Mouse (Mus musculus) limb, embryonic 15.5 days (tissue): ENCODE data around the gene Ddx4. TPM values are rescaled to one million over a fixed set of nuclear protein-coding genes. Genes with fewer than 3 reads are reported as not detected.
"Not testable (repeated sequence)": the region's sequence is repeated elsewhere in the genome, so short reads cannot be mapped to it uniquely, and the experiment has no call there.

Experiments used
- ATAC-seq: fragments of 200-750 bp; cut with Nextera tagmentation; 2 replicates; pipeline ENCODE4 v1.8.0; 2017; ENCODE audit warnings: low read depth, moderate TSS enrichment; ENCODE audit not compliant: insufficient number of reproducible peaks, low FRiP score, low TSS enrichment
- H3K27ac ChIP-seq: fragments of 300-500 bp; sonication (generic); 2 replicates; pipeline ENCODE4 v1.5.1; 2015; ENCODE audit warnings: moderate library complexity, mild to moderate bottlenecking, inconsistent platforms
- H3K27me3 ChIP-seq: fragments of 300-500 bp; sonication (generic); 2 replicates; pipeline ENCODE4 v1.6.1; 2015; ENCODE audit warnings: inconsistent platforms
- H3K36me3 ChIP-seq: fragments of 300-500 bp; sonication (generic); 2 replicates; pipeline ENCODE4 v1.6.1; 2015; ENCODE audit warnings: inconsistent platforms
- H3K4me1 ChIP-seq: fragments of 300-500 bp; sonication (generic); 2 replicates; pipeline ENCODE4 v1.6.1; 2015; ENCODE audit warnings: inconsistent platforms
- H3K4me2 ChIP-seq: fragments of 300-500 bp; sonication (generic); 2 replicates; pipeline ENCODE4 v1.6.1; 2015; ENCODE audit warnings: mild to moderate bottlenecking, inconsistent platforms
- H3K4me3 ChIP-seq: fragments of 300-500 bp; sonication (generic); 2 replicates; pipeline ENCODE4 v1.5.1; 2015; ENCODE audit warnings: mild to moderate bottlenecking, inconsistent platforms
- H3K9ac ChIP-seq: fragments of 300-500 bp; sonication (generic); 2 replicates; pipeline ENCODE4 v1.6.1; 2015; ENCODE audit warnings: inconsistent platforms
- H3K9me3 ChIP-seq: fragments of 300-500 bp; sonication (generic); 2 replicates; pipeline ENCODE4 v1.6.1; 2016; ENCODE audit warnings: inconsistent platforms
- WGBS: fragments of 180-500 bp; shearing (Covaris S2); methylation state at CpG from one replicate; pipeline ENCODE4 v1.1.7; 2015; 5-methylcytosine and 5-hydroxymethylcytosine counted together
- polyA plus RNA-seq: library from polyadenylated mRNA; unstranded; fragments of >200 nt; fragmentation: Nextera tagmentation; extraction: Ambion mirVana; gene quantifications from 2 replicates; pipeline ENCODE4 v1.2.1, GENCODE M21; 2015

The Ddx4 gene
- polyA plus RNA-seq, 1 experiment from 2014 or later, result 0.63 TPM

DNA sequence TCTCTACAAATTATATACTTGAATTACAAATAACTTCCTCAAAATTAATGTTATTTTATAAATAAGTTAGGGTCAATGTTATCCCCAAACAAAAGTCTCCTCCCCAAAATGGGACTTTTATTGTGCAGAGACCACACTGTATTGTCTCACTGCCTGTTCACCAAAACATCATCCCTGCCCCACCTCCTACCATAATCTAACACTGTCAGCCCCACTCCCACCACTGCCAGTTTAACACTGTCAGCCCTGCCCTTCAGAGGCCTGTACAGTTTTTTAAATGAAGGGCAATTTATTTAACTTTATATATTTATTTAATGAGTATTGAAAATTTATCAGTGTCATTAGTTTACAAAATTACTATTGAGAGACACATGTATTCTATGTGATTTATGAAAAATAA lies 26.7 kb downstream of the Ddx4 start:
- no peak for ATAC-seq
- Histone ChIP-seq H3K9ac (no peak overlapping the region), H3K4me3 (no peak overlapping the region), H3K4me1 (no peaks in the 10 kb centered on the region), H3K27ac (no peak overlapping the region), H3K36me3 (no peaks in the 10 kb centered on the region), H3K27me3 (no peaks in the 10 kb centered on the region; the same call in 1 of the 2 replicates), H3K4me2 (no peak overlapping the region), H3K9me3 (no peaks in the 10 kb centered on the region)

DNA sequence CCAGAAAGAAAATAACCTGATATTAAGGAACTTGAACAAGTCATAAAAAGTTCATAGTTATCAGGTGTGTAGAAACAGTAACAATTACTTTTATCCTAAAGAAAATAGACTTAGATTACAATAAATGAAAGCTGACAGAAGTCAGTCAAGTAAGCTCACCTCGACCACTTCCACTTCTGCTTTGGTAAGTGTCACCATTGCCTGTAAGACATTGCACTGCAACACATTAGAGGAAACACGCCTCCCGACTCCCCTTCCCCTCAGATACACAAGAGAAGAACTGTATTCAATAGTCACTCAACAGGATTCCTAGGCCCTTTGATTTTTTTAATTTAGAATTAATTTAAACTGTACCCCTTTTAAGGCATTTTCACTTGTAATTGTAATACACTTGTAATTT lies 27.7 kb downstream of the Ddx4 start:
- Histone ChIP-seq H3K27ac (no peak overlapping the region), H3K4me1 (no peaks in the 10 kb centered on the region), H3K36me3 (no peaks in the 10 kb centered on the region), H3K9me3 (no peaks in the 10 kb centered on the region), H3K4me2 (no peak overlapping the region), H3K4me3 (no peak overlapping the region), H3K27me3 (no peaks in the 10 kb centered on the region; the same call in 1 of the 2 replicates), H3K9ac (no peak overlapping the region)
- no peak for ATAC-seq
- 74% methylated on average over 3 of the region's 3 CpGs for WGBS

DNA sequence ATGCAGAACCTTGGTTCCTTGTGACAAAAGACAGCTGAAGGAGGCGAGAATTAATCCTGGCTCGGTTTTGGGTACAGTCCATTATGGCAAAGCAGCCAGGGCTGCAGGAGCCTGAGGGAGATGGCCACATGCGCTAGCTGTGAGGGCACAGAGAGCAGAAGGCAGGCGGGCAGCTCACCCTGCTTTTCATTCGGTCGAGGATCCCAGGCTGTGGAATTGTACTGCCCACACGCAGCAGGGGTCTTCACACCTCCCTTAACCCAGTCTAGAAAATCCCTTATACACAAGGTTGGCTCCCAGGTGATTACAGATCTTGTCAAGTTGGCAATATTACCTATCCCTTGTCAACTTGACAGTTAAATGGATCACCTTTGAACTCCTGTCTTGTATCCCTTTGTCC lies 28.6 kb downstream of the Ddx4 start:
- no peaks in the 10 kb centered on the region for H3K9me3 ChIP-seq
- ATAC-seq, result no peak

DNA sequence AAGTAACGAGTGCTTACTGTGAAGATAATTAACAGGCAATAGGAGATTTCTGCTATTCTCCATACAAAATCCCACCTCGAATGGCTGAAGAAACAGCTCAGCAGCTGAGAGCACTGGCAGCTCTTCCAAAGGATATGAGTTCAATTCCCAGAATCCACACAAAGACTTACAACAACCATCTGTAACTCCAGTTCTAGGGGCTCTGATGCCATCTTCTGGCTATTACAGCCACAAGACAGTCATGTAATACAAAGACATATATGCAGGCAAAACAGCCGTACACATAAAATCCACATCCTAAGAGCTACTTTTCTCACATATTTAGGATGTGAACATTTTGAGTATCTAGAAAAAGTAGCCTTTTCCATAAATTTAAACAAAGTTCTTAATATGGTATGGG lies 30.7 kb downstream of the Ddx4 start:
- 36% methylated on average over 3 of the region's 3 CpGs for WGBS

More for the DNA sequence above, 28.6 kb downstream of the Ddx4 start:
- H3K9ac ChIP-seq, result no peak overlapping the region
- WGBS, result 57% methylated on average over 7 of the region's 7 CpGs
- no peaks in the 10 kb centered on the region; the same call in 1 of the 2 replicates for H3K27me3 ChIP-seq
- H3K4me1 ChIP-seq, result no peaks in the 10 kb centered on the region
- H3K36me3 ChIP-seq, result no peaks in the 10 kb centered on the region
- no peak overlapping the region for H3K4me2 ChIP-seq
- H3K4me3 ChIP-seq, result no peak overlapping the region
- no peak overlapping the region for H3K27ac ChIP-seq

GRCm38 (mm10) chr13:112608606-112609005 lies 43.7 kb downstream of the Ddx4 start:
- Histone ChIP-seq H3K4me1 (0 out of 2 replicates have a peak, but pooled peaks cover 3% of the 10 kb centered on the region), H3K4me2 (no peak overlapping the region), H3K4me3 (no peak overlapping the region), H3K9me3 (no peaks in the 10 kb centered on the region), H3K36me3 (no peaks in the 10 kb centered on the region), H3K27me3 (no peaks in the 10 kb centered on the region), H3K9ac (no peak overlapping the region), H3K27ac (no peak overlapping the region)
- ATAC-seq, result no peak
- 90% methylated on average over 3 of the region's 3 CpGs for WGBS

More for the DNA sequence above, 30.7 kb downstream of the Ddx4 start:
- Histone ChIP-seq H3K27me3 (peaks cover 3% of the 10 kb centered on the region), H3K4me2 (no peak overlapping the region), H3K4me1 (no peaks in the 10 kb centered on the region), H3K4me3 (no peak overlapping the region), H3K9ac (no peak overlapping the region), H3K9me3 (no peaks in the 10 kb centered on the region), H3K27ac (no peak overlapping the region), H3K36me3 (no peaks in the 10 kb centered on the region)
- ATAC-seq, result no peak

GRCm38 (mm10) chr13:112604411-112604810 lies 47.9 kb downstream of the Ddx4 start:
- no peaks in the 10 kb centered on the region for H3K27me3 ChIP-seq
- 0 out of 2 replicates have a peak, but pooled peaks cover 3% of the 10 kb centered on the region for H3K4me1 ChIP-seq
- no peak overlapping the region for H3K9ac ChIP-seq
- no peaks in the 10 kb centered on the region for H3K9me3 ChIP-seq
- no peaks in the 10 kb centered on the region for H3K36me3 ChIP-seq
- H3K4me3 ChIP-seq, result no peak overlapping the region
- H3K4me2 ChIP-seq, result no peak overlapping the region
- no peak for ATAC-seq
- H3K27ac ChIP-seq, result no peak overlapping the region
- WGBS, result 47% methylated on average over 4 of the region's 4 CpGs

DNA sequence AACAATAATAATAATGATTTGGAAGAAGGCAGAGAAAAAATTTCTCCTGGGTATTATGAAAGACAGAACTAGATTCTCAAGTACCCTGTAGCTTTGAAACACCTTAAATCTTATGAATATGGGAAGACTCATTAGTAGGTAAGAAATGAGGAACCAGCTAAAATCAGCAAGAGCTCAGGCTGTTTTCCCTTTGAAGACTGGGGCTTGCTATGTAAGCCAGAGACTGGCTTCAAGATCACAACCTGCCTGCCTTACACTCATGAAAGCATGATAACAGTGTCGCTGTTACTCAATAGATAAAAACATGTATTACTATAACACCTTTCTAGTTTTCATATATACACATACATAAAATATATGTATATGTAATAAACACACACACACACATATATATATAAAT lies 48.4 kb downstream of the Ddx4 start:
- H3K4me3 ChIP-seq, result no peak overlapping the region
- H3K9me3 ChIP-seq, result no peaks in the 10 kb centered on the region
- no peak overlapping the region for H3K4me2 ChIP-seq
- no peaks in the 10 kb centered on the region for H3K27me3 ChIP-seq
- ATAC-seq, result no peak
- no peak overlapping the region for H3K9ac ChIP-seq
- H3K27ac ChIP-seq, result no peak overlapping the region
- H3K4me1 ChIP-seq, result 0 out of 2 replicates have a peak, but pooled peaks cover 3% of the 10 kb centered on the region
- no peaks in the 10 kb centered on the region for H3K36me3 ChIP-seq
- 79% methylated on average over 1 of the region's 1 CpGs for WGBS

- ATAC-seq, result no peak
- H3K9me3 ChIP-seq, result no peaks in the 10 kb centered on the region
- no peaks in the 10 kb centered on the region for H3K36me3 ChIP-seq
- H3K4me2 ChIP-seq, result no peak overlapping the region
- WGBS, result 79% methylated on average over 2 of the region's 2 CpGs
- 0 out of 2 replicates have a peak, but pooled peaks cover 3% of the 10 kb centered on the region for H3K4me1 ChIP-seq
- H3K27ac ChIP-seq, result no peak overlapping the region
- H3K9ac ChIP-seq, result no peak overlapping the region
- no peak overlapping the region for H3K4me3 ChIP-seq
- no peaks in the 10 kb centered on the region for H3K27me3 ChIP-seq
Observed at GRCm38 (mm10) chr13:112602607-112603006, 49.7 kb downstream of the Ddx4 start.

- H3K27me3 ChIP-seq, H3K4me2 ChIP-seq, H3K4me1 ChIP-seq, H3K4me3 ChIP-seq, H3K36me3 ChIP-seq, H3K9ac ChIP-seq, ATAC-seq, H3K27ac ChIP-seq, H3K9me3 ChIP-seq: not testable (repeated sequence)
- WGBS, result 94% methylated on average over 6 of the region's 8 CpGs
Observed at GRCm38 (mm10) chr13:112594260-112594659, 58.0 kb downstream of the Ddx4 start, which contains the start of gene Il31ra. Il31ra (minus strand) TSS chr13:112594360.

DNA sequence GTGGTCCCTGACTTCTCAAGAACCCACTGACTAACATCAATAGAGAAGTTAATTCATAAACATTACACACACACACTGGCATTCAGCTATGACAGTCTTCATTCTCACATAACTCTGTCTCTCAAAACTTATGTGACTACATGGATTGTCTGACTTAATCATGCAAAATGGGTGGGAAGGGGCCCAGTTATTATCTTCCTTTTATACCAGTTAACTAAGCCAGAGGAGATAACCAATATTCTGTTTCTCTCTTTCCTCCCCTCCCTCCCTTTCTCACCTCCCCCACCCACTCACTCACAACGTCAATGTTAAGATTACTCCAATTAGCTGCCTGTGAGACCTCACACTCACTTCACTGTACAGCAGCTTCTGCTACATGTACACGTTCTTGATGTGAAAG lies 62.0 kb downstream of the Ddx4 start:
- Histone ChIP-seq H3K9ac (no peak overlapping the region), H3K4me3 (no peak overlapping the region), H3K4me1 (no peaks in the 10 kb centered on the region), H3K9me3 (no peaks in the 10 kb centered on the region), H3K4me2 (no peak overlapping the region), H3K27me3 (no peaks in the 10 kb centered on the region), H3K27ac (no peak overlapping the region), H3K36me3 (no peaks in the 10 kb centered on the region)
- ATAC-seq, result no peak
- 35% methylated on average over 2 of the region's 2 CpGs for WGBS

DNA sequence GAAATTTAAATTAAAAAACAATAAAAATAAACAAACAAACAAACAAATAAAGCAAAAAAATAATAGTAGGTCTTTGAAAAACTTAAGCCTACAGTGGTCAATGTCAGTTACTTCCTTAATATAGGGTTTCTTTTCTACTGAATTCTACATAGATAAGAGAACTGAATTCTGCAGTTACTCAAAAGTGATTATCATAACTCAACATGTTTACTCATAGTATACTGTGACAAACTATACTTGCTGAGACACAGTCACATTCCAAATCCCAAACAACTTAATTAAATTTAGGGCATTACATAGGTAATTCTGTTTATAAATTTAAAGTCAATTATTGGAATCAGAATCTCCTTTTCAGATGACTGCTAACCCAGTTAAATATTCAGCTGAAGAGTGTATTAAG lies 62.6 kb downstream of the Ddx4 start:
- Histone ChIP-seq H3K4me3 (no peak overlapping the region), H3K4me2 (no peak overlapping the region), H3K9ac (no peak overlapping the region), H3K36me3 (no peaks in the 10 kb centered on the region), H3K9me3 (no peaks in the 10 kb centered on the region), H3K4me1 (no peaks in the 10 kb centered on the region), H3K27ac (no peak overlapping the region), H3K27me3 (no peaks in the 10 kb centered on the region)
- no peak for ATAC-seq

DNA sequence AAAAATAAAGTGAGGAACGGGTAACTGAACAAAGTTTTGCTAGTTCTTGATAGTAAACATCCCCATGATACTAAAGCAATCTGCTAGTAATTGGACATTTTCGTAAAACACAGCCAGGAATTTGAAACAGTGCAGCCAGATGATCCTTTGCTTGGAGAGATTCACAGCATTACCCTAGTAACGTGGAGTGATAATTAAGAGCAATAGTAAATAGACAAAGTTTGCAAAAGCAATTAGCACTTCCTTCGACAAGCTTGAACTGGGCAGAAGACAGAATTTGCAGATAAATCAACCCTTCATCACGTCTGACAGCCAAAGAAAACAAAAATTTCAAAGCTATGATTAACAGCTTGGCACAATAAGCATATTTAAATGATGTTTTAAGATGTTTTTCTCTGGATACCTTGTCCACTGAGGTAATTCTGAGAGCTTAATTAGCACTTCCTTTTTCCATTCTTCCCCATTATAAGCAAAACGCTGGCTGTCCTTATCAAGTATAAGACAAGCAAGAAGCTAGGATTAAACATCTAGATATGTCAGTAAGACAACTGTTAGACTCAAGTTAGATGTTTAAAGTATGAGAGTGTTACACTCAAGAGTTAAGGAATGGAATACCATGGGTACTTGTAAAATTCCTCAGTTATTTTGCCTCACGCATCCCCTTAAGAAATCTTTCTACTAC lies 67.6 kb downstream of the Ddx4 start:
- H3K9me3 ChIP-seq, result no peaks in the 10 kb centered on the region
- no peak overlapping the region for H3K4me3 ChIP-seq
- ATAC-seq, result no peak
- 26% methylated on average over 7 of the region's 7 CpGs for WGBS
- no peaks in the 10 kb centered on the region for H3K27me3 ChIP-seq
- H3K4me1 ChIP-seq, result peaks cover 7% of the 10 kb centered on the region; the same call in 1 of the 2 replicates
- no peak overlapping the region for H3K4me2 ChIP-seq
- no peak overlapping the region for H3K9ac ChIP-seq
- H3K36me3 ChIP-seq, result no peaks in the 10 kb centered on the region
- H3K27ac ChIP-seq, result no peak overlapping the region

- Histone ChIP-seq H3K27me3 (no peaks in the 10 kb centered on the region), H3K9me3 (no peaks in the 10 kb centered on the region), H3K4me2 (no peak overlapping the region), H3K4me3 (no peak overlapping the region), H3K27ac (no peak overlapping the region), H3K9ac (no peak overlapping the region), H3K4me1 (peaks cover 11% of the 10 kb centered on the region; the same call in 1 of the 2 replicates), H3K36me3 (no peaks in the 10 kb centered on the region)
- ATAC-seq, result no peak
- 62% methylated on average over 8 of the region's 8 CpGs for WGBS
Observed at GRCm38 (mm10) chr13:112582291-112582690, 70.0 kb downstream of the Ddx4 start.
